Mouse (Mus musculus) stomach, embryonic 16.5 days (tissue): Measurements from ENCODE around the gene Calr4. TPM values are rescaled to one million over a fixed set of nuclear protein-coding genes. Genes with fewer than 3 reads are reported as not detected.

Experiments
- ATAC-seq: fragments of 200-750 bp; cut with Nextera tagmentation; 2 replicates; pipeline ENCODE4 v1.8.0; 2017; ENCODE audit warnings: moderate number of reproducible peaks, moderate TSS enrichment; ENCODE audit not compliant: insufficient read depth, low FRiP score
- H3K27ac ChIP-seq: fragments of 300-500 bp; sonication (generic); 2 replicates; pipeline ENCODE4 v1.5.1; 2014; ENCODE audit warnings: low read length
- H3K27me3 ChIP-seq: fragments of 300-500 bp; sonication (generic); 2 replicates; pipeline ENCODE4 v1.6.1; 2014; ENCODE audit warnings: low read length, control low read depth, mixed read lengths; ENCODE audit not compliant: control insufficient read depth, insufficient read depth
- H3K36me3 ChIP-seq: fragments of 300-500 bp; sonication (generic); 2 replicates; pipeline ENCODE4 v1.6.1; 2014; ENCODE audit warnings: low read length; ENCODE audit not compliant: control insufficient read depth, insufficient read depth
- H3K4me1 ChIP-seq: fragments of 300-500 bp; sonication (generic); 2 replicates; pipeline ENCODE4 v1.6.1; 2014; ENCODE audit warnings: low read length, control low read depth, mixed read lengths; ENCODE audit not compliant: control insufficient read depth, insufficient read depth
- H3K4me2 ChIP-seq: fragments of 300-500 bp; sonication (generic); 2 replicates; pipeline ENCODE4 v1.6.1; 2014; ENCODE audit warnings: low read depth, low read length, mixed read lengths
- H3K4me3 ChIP-seq: fragments of 300-500 bp; sonication (generic); replicated peaks from 2 replicates; pipeline ENCODE4 v1.5.1; 2014; ENCODE audit warnings: mild to moderate bottlenecking, low read length
- H3K9ac ChIP-seq: fragments of 300-500 bp; sonication (generic); 2 replicates; pipeline ENCODE4 v1.6.1; 2014; ENCODE audit warnings: low read length
- H3K9me3 ChIP-seq: fragments of 300-500 bp; sonication (generic); replicated peaks from 2 replicates; pipeline ENCODE4 v1.6.1; 2016; ENCODE audit warnings: low read length, control low read depth; ENCODE audit not compliant: control insufficient read depth
- WGBS: fragments of 180-500 bp; shearing (Covaris S2); extraction: QIAGEN DNeasy Blood & Tissue Kit; methylation state at CpG from one replicate; pipeline ENCODE4 v1.1.7; 2014; 5-methylcytosine and 5-hydroxymethylcytosine counted together
- polyA plus RNA-seq: library from polyadenylated mRNA; unstranded; fragments of >200 nt; fragmentation: Nextera tagmentation; extraction: Ambion mirVana; gene quantifications from 2 replicates; pipeline ENCODE4 v1.2.1, GENCODE M21; 2015

Gene Calr4
- polyA plus RNA-seq, 1 experiment from 2014 or later = 0.37 TPM

- no peak overlapping the region for H3K27ac ChIP-seq
- 8% methylated on average over 4 of the region's 4 CpGs for WGBS
- no peak for ATAC-seq
Measured at GRCm38 (mm10) chr4:109281161-109281560, 46.9 kb downstream of the Calr4 start.

DNA sequence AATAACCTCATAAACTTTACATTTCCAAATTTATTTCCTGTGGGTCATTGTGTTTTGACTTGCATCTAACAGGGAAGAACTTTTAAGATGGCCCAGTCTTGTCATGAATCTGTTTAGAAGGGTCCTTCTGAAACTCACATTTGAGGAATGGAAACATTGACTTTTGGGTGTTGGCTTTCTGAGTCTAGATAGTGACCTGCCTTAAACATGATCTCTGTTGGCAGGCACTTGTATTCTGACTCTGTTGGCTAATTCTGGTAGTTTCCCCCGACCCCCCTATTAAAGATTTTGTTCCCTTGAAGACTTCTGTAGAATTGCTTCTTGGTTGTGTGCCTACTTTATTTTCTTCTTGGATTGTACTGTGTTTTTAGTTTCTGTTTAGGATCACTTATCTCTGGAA, 47.7 kb downstream of the Calr4 start:
- no peak overlapping the region; the same call in 1 of the 2 replicates for H3K4me3 ChIP-seq

More at GRCm38 (mm10) chr4:109281161-109281560, 46.9 kb downstream of the Calr4 start:
- Histone ChIP-seq H3K4me3 (peak overlapping the region; percentile 91), H3K9ac (peak overlapping the region; percentile 96), H3K36me3 (no peaks in the 10 kb centered on the region), H3K4me1 (peaks cover 17% of the 10 kb centered on the region), H3K27me3 (no peaks in the 10 kb centered on the region), H3K9me3 (no peaks in the 10 kb centered on the region), H3K4me2 (peak overlapping the region; percentile 87)

DNA sequence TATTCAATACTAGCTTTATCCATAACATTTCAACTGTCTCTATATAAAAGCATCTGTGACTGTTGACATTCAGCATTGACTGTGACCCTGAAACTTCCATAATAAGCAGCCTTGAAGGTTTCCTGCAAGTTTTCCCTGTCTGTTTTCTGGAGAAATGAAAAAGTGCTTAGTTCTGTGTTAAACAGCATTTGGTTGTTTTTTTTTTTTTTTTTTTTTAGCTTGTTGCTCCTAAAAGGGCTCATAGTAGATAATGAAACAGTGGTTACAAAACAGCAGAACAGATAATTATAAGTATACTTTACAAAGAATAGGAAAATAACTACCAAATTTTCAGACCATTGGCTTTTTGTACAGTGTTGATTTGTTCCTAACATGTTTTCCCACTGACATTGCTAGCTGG, 60.3 kb downstream of the Calr4 start:
- Histone ChIP-seq H3K9ac (no peak overlapping the region), H3K36me3 (no peaks in the 10 kb centered on the region), H3K27me3 (no peaks in the 10 kb centered on the region), H3K4me2 (no peak overlapping the region), H3K4me3 (no peak overlapping the region), H3K9me3 (no peaks in the 10 kb centered on the region), H3K4me1 (no peaks in the 10 kb centered on the region), H3K27ac (no peak overlapping the region)
- ATAC-seq = no peak

More for the DNA sequence above, 47.7 kb downstream of the Calr4 start:
- no peak overlapping the region for H3K9ac ChIP-seq
- ATAC-seq = no peak
- peaks cover 17% of the 10 kb centered on the region for H3K4me1 ChIP-seq
- no peaks in the 10 kb centered on the region for H3K27me3 ChIP-seq
- H3K4me2 ChIP-seq = peak overlapping the region; percentile 87
- H3K9me3 ChIP-seq = no peaks in the 10 kb centered on the region
- H3K36me3 ChIP-seq = no peaks in the 10 kb centered on the region
- no peak overlapping the region for H3K27ac ChIP-seq
- WGBS = 69% methylated on average over 1 of the region's 1 CpGs

DNA sequence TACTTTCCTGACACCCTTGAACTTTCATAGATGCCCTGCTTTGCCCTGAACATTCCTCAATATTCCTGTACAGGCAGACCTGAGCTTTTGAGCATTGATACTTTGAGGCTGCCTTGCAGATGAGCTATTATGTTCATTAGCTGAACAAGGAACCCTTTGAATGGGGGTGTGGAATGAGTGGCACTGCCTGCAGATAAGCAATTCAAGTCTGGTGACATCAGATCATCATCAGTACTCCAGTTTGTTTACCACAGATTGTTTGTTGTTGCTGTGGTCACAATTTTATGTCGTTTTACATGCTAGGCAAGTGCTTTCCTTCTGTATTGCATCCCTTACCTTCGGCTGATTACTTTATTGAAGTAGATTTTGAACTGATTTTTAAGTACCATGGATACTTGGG, 62.2 kb downstream of the Calr4 start:
- Histone ChIP-seq H3K27ac (no peak overlapping the region), H3K9me3 (no peaks in the 10 kb centered on the region), H3K4me2 (no peak overlapping the region), H3K27me3 (no peaks in the 10 kb centered on the region), H3K4me1 (no peaks in the 10 kb centered on the region), H3K36me3 (no peaks in the 10 kb centered on the region), H3K9ac (no peak overlapping the region), H3K4me3 (no peak overlapping the region)
- no peak for ATAC-seq
- 80% methylated on average over 2 of the region's 2 CpGs for WGBS

GRCm38 (mm10) chr4:109299136-109299535, 64.9 kb downstream of the Calr4 start:
- Histone ChIP-seq H3K36me3 (no peaks in the 10 kb centered on the region), H3K27me3 (no peaks in the 10 kb centered on the region), H3K9ac (no peak overlapping the region), H3K27ac (no peak overlapping the region), H3K4me3 (no peak overlapping the region), H3K4me2 (no peak overlapping the region), H3K4me1 (no peaks in the 10 kb centered on the region), H3K9me3 (no peaks in the 10 kb centered on the region)
- no peak for ATAC-seq

Other genes starting within 250 kb of the Calr4 start
- gene Nrd1, start 233.8 kb upstream of the Calr4 start, polyA plus RNA-seq = 61.8 and 64.5 TPM in 2 replicates
- 63.0 and 65.8 TPM in 2 replicates for gene Osbpl9, start 32.2 kb upstream of the Calr4 start, polyA plus RNA-seq
- gene Eps15, start 45.8 kb downstream of the Calr4 start, polyA plus RNA-seq = 40.3 and 41.8 TPM in 2 replicates
- 21.2 and 25.6 TPM in 2 replicates for gene Ttc39a, start 172.1 kb downstream of the Calr4 start, polyA plus RNA-seq